Mouse (Mus musculus): ENCODE data around the gene Btbd7. TPM values are rescaled to one million over a fixed set of nuclear protein-coding genes. Genes with fewer than 3 reads are reported as not detected.

Btbd7 gene
- 34.2 TPM for polyA plus RNA-seq (2014; fragmentation: Illumina TruSeq; extraction: RNeasy Lipid Tissue Mini Kit (QIAGEN cat#74804); ENCODE audit: low replicate concordance)

DNA sequence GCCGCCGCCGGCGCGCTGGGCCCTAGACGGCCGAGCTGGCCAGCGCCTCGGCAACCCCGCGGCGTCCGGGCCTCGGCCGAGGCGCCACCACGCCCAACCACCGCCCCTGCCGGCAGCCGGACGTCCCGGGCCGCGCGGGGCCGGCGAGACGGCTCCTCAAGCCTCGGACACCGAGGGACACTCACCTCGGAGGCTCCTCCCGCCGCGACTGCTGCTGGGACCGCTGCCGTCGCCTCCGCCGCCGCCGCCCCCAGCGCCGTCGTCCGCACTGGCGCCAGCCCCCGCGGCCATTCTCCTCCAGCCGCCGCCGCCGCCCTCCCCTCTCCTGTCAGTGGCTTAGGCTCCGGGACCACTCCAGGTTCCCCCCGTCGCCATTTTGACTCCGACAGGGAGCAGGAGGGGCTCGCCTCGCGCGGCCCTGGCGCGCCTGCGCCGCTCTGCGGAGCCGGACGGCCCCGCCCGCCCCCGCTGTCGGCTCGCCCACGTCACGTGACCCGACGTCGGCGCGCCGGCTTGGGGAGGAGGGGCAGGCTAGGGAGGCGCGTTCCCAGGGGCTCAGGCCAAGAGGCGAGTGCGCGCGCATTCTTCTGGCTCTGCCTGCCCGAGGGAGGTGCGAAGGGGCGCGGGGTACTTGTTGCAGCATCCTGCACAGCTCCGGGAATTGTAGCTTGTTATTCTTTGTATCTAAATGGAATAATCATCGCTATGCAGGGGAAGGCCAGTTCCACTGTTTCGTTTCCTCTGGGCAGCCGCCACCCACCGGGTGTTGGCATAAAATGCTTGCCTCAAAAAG lies at the start of gene Btbd7:
TSS of gene Btbd7 (minus strand) at position 441 of the 793 bp plus-strand sequence.

DNA sequence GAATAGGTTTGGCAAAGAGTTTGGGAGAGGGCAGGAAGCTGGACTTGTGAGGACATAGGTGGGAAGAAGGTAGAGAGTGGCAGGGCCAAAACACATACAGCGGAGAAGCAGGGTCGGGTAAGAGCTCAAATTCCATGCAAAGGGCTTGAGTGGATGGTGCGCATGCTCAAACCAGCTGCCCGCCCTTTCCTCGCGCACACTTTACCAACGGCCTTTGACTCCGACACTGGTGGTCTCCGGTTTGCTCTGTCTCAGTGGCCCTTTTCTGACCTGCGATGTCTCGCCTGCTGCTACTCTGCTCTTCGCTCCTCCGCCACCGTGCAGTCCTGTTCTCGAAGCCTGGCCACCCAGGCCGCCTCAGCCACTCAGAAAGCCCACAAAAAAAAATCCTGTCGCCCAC lies 20.8 kb upstream of the Btbd7 start, which contains the start of gene Cox8c:
TSS of gene Cox8c (plus strand) at position 226 of the 400 bp plus-strand sequence.

GRCm38 (mm10) chr12:102758403-102758756 lies 119.9 kb downstream of the Btbd7 start, which contains the start of gene Gm20604:
Gm20604 (minus strand) TSS chr12:102758672.

DNA sequence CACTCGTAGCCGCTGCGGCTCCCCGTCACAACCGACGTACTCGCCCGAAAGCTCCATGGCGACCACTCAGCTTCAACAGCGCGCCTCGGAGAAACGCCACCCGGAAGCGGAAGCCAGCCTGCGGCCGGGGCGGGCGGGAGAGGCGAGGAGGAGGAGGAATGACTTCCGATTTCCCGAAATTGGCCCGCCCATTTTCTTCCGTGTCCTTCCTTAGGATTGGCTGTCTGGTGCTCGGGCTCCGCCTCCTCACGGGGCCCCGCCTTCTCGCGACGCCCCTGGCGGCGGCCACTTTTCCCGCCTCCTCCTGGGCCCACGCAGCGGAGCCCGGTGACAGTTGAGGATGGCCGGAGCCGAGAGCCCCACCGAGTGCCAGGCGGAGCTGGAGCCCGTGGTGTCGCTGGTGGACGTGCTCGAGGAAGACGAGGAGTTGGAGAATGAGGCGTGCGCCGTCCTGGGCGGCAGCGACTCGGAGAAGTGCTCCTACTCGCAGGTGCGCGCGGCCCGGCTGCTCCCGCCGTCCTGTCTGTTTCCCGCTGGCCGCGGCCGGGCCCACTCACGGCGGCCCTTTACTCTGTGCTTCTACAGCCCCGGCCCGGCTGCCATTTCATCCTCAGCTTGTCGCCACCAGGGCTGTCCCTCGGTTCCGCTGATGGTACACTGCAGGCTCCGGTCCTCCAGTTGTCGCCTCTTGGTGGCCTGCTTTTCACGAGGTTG lies 120.4 kb downstream of the Btbd7 start, which contains the start of the genes Gm28051, Gon7 and Ubr7:
TSS of gene Gm28051 (minus strand) at position 77 of the 714 bp plus-strand sequence.
TSS of gene Gon7 (minus strand) at position 115 of the 714 bp plus-strand sequence.
TSS of gene Ubr7 (plus strand) at position 279 of the 714 bp plus-strand sequence.

GRCm38 (mm10) chr12:102743589-102744574 lies 134.4 kb downstream of the Btbd7 start, which contains the start of the genes Moap1 and Tmem251:
Moap1 (minus strand) TSS chr12:102743661.
Tmem251 (plus strand) TSS chr12:102743762.

Other genes starting within 250 kb of the Btbd7 start
- 2.4 TPM for gene Itpk1, start 173.5 kb downstream of the Btbd7 start, polyA plus RNA-seq (2014; fragmentation: Illumina TruSeq; extraction: RNeasy Lipid Tissue Mini Kit (QIAGEN cat#74804); ENCODE audit: low replicate concordance)
- gene Moap1, start 134.8 kb downstream of the Btbd7 start, polyA plus RNA-seq (2014; fragmentation: Illumina TruSeq; extraction: RNeasy Lipid Tissue Mini Kit (QIAGEN cat#74804); ENCODE audit: low replicate concordance), result not detected
- 12.3 TPM for gene Tmem251, start 134.7 kb downstream of the Btbd7 start, polyA plus RNA-seq (2014; fragmentation: Illumina TruSeq; extraction: RNeasy Lipid Tissue Mini Kit (QIAGEN cat#74804); ENCODE audit: low replicate concordance)
- not detected for gene Gm28051, start 120.7 kb downstream of the Btbd7 start, polyA plus RNA-seq (2014; fragmentation: Illumina TruSeq; extraction: RNeasy Lipid Tissue Mini Kit (QIAGEN cat#74804); ENCODE audit: low replicate concordance)
- 18.9 TPM for gene Gon7, start 120.7 kb downstream of the Btbd7 start, polyA plus RNA-seq (2014; fragmentation: Illumina TruSeq; extraction: RNeasy Lipid Tissue Mini Kit (QIAGEN cat#74804); ENCODE audit: low replicate concordance)
- 15.8 TPM for gene Ubr7, start 120.5 kb downstream of the Btbd7 start, polyA plus RNA-seq (2014; fragmentation: Illumina TruSeq; extraction: RNeasy Lipid Tissue Mini Kit (QIAGEN cat#74804); ENCODE audit: low replicate concordance)
- 14.5 TPM for gene Gm20604, start 119.8 kb downstream of the Btbd7 start, polyA plus RNA-seq (2014; fragmentation: Illumina TruSeq; extraction: RNeasy Lipid Tissue Mini Kit (QIAGEN cat#74804); ENCODE audit: low replicate concordance)
- gene Cox8c, start 20.8 kb upstream of the Btbd7 start, polyA plus RNA-seq (2014; fragmentation: Illumina TruSeq; extraction: RNeasy Lipid Tissue Mini Kit (QIAGEN cat#74804); ENCODE audit: low replicate concordance), result not detected
- 0.07 TPM for gene Unc79, start 70.4 kb upstream of the Btbd7 start, polyA plus RNA-seq (2014; fragmentation: Illumina TruSeq; extraction: RNeasy Lipid Tissue Mini Kit (QIAGEN cat#74804); ENCODE audit: low replicate concordance)